Mouse (Mus musculus): Measurements from ENCODE around the gene Olfr1420. TPM values are rescaled to one million over a fixed set of nuclear protein-coding genes. Genes with fewer than 3 reads are reported as not detected.
"Not testable (repeated sequence)": the region's sequence is repeated elsewhere in the genome, so short reads cannot be mapped to it uniquely, and the experiment has no call there.

Olfr1420 gene
- polyA plus RNA-seq, 1 experiment from 2014 or later, result 0.37 TPM

- H3K4me1 ChIP-seq, result peaks cover 16% of the 10 kb centered on the region
- peak within 1 kb of the TSS; percentile 84 for H3K4me3 ChIP-seq
- H3K27me3 ChIP-seq, result no peaks in the 10 kb centered on the region
- H3K27ac ChIP-seq, result peak within 1 kb of the TSS; percentile 93
- H3K9ac ChIP-seq, result peak within 1 kb of the TSS; percentile 91
- peak within 1 kb of the TSS; percentile 84 for H3K4me2 ChIP-seq
- H3K36me3 ChIP-seq, result peaks cover 13% of the 10 kb centered on the region
- ATAC-seq (ENCODE audit: insufficient number of reproducible peaks, insufficient read depth, low FRiP score, low TSS enrichment, low read depth), result peak; percentile 97
- no peaks in the 10 kb centered on the region for H3K9me3 ChIP-seq
- under 1% methylated on average over 23 of the region's 53 CpGs for WGBS
Measured at GRCm38 (mm10) chr19:11912037-11912532, 25.7 kb downstream of the Olfr1420 start, which contains the start of gene Patl1. Gene Patl1 (plus strand): TSS chr19:11912399.

- Histone ChIP-seq H3K36me3 (peaks cover 13% of the 10 kb centered on the region), H3K4me1 (peaks cover 16% of the 10 kb centered on the region), H3K4me3 (peak overlapping the region; percentile 84), H3K9me3 (no peaks in the 10 kb centered on the region), H3K9ac (peak overlapping the region; percentile 91), H3K4me2 (peak overlapping the region; percentile 84), H3K27me3 (no peaks in the 10 kb centered on the region), H3K27ac (peak overlapping the region; percentile 93)
- under 1% methylated on average over 53 of the region's 54 CpGs for WGBS
- ATAC-seq (ENCODE audit: insufficient number of reproducible peaks, insufficient read depth, low FRiP score, low TSS enrichment, low read depth), result peak; percentile 71
Measured at GRCm38 (mm10) chr19:11912533-11913121, 26.3 kb downstream of the Olfr1420 start.

- H3K4me2 ChIP-seq, result no peak overlapping the region
- H3K4me3 ChIP-seq, result no peak overlapping the region
- H3K4me1 ChIP-seq, result peaks cover 16% of the 10 kb centered on the region
- no peak for ATAC-seq (ENCODE audit: insufficient number of reproducible peaks, insufficient read depth, low FRiP score, low TSS enrichment, low read depth)
- no peak overlapping the region for H3K27ac ChIP-seq
- H3K27me3 ChIP-seq, result no peaks in the 10 kb centered on the region
- H3K9me3 ChIP-seq, result no peaks in the 10 kb centered on the region
- H3K36me3 ChIP-seq, result peaks cover 23% of the 10 kb centered on the region
- WGBS, result 34% methylated on average over 2 of the region's 2 CpGs
- no peak overlapping the region for H3K9ac ChIP-seq
Measured at GRCm38 (mm10) chr19:11915804-11916203, 29.4 kb downstream of the Olfr1420 start.

GRCm38 (mm10) chr19:11922068-11922467 lies 35.7 kb downstream of the Olfr1420 start:
- Histone ChIP-seq H3K4me2 (no peak overlapping the region), H3K9ac (no peak overlapping the region), H3K4me1 (no peaks in the 10 kb centered on the region), H3K27ac (no peak overlapping the region), H3K27me3 (no peaks in the 10 kb centered on the region), H3K4me3 (no peak overlapping the region), H3K9me3 (no peaks in the 10 kb centered on the region), H3K36me3 (peaks cover 60% of the 10 kb centered on the region)
- ATAC-seq (ENCODE audit: insufficient number of reproducible peaks, insufficient read depth, low FRiP score, low TSS enrichment, low read depth), result no peak
- 86% methylated on average over 1 of the region's 1 CpGs for WGBS

- ATAC-seq (ENCODE audit: insufficient number of reproducible peaks, insufficient read depth, low FRiP score, low TSS enrichment, low read depth); H3K4me3 ChIP-seq; H3K27ac ChIP-seq; H3K4me1 ChIP-seq; H3K9ac ChIP-seq; H3K27me3 ChIP-seq; H3K4me2 ChIP-seq; H3K9me3 ChIP-seq: not testable (repeated sequence)
- peaks cover 65% of the 10 kb centered on the region for H3K36me3 ChIP-seq
- WGBS, result 95% methylated on average over 2 of the region's 2 CpGs
Measured at GRCm38 (mm10) chr19:11922515-11922914, 36.1 kb downstream of the Olfr1420 start.

GRCm38 (mm10) chr19:11926380-11926779 lies 40.0 kb downstream of the Olfr1420 start:
- H3K27me3 ChIP-seq, result no peaks in the 10 kb centered on the region
- H3K4me1 ChIP-seq, result no peaks in the 10 kb centered on the region
- H3K9me3 ChIP-seq, result no peaks in the 10 kb centered on the region
- 89% methylated on average over 2 of the region's 2 CpGs for WGBS
- no peak overlapping the region for H3K4me3 ChIP-seq
- no peak overlapping the region for H3K4me2 ChIP-seq
- ATAC-seq (ENCODE audit: insufficient number of reproducible peaks, insufficient read depth, low FRiP score, low TSS enrichment, low read depth), result no peak
- no peak overlapping the region for H3K9ac ChIP-seq
- no peak overlapping the region for H3K27ac ChIP-seq
- peaks cover 83% of the 10 kb centered on the region for H3K36me3 ChIP-seq

GRCm38 (mm10) chr19:11928025-11928748 lies 41.8 kb downstream of the Olfr1420 start:
- WGBS, result 92% methylated on average over 4 of the region's 4 CpGs
- Histone ChIP-seq H3K4me2 (no peak overlapping the region), H3K27ac (no peak overlapping the region), H3K27me3 (no peaks in the 10 kb centered on the region), H3K9me3 (no peaks in the 10 kb centered on the region), H3K36me3 (peaks cover 84% of the 10 kb centered on the region), H3K9ac (no peak overlapping the region), H3K4me3 (no peak overlapping the region), H3K4me1 (no peaks in the 10 kb centered on the region)
- ATAC-seq (ENCODE audit: insufficient number of reproducible peaks, insufficient read depth, low FRiP score, low TSS enrichment, low read depth), result no peak

- peaks cover 38% of the 10 kb centered on the region for H3K36me3 ChIP-seq
- not testable (repeated sequence) for H3K4me1 ChIP-seq; ATAC-seq (ENCODE audit: insufficient number of reproducible peaks, insufficient read depth, low FRiP score, low TSS enrichment, low read depth); H3K4me2 ChIP-seq; H3K27me3 ChIP-seq; H3K27ac ChIP-seq; H3K4me3 ChIP-seq; H3K9ac ChIP-seq; H3K9me3 ChIP-seq
- 94% methylated on average over 9 of the region's 9 CpGs for WGBS
Measured at GRCm38 (mm10) chr19:11946460-11946859, 60.1 kb downstream of the Olfr1420 start.

Small RNA genes within 50 kb of the gene (microRNA-seq; reads per million reads assigned to microRNA genes)
- 2.0 reads per million, percentile 4 among the genes with 10 or more reads in this experiment for gene Mir6994

Other genes starting within 250 kb of the Olfr1420 start
- 0.28 TPM in 1 of 2 replicates, not detected in the other for gene Ms4a3, start 245.7 kb upstream of the Olfr1420 start, polyA plus RNA-seq (2015; fragmentation: Nextera tagmentation; extraction: Ambion mirVana)
- gene Oosp2, start 226.0 kb upstream of the Olfr1420 start, polyA plus RNA-seq (2015; fragmentation: Nextera tagmentation; extraction: Ambion mirVana), result not detected in 2 replicates
- not detected in 2 replicates for gene Oosp1, start 195.4 kb upstream of the Olfr1420 start, polyA plus RNA-seq (2015; fragmentation: Nextera tagmentation; extraction: Ambion mirVana)
- gene Oosp3, start 189.5 kb upstream of the Olfr1420 start, polyA plus RNA-seq (2015; fragmentation: Nextera tagmentation; extraction: Ambion mirVana), result not detected in 2 replicates
- gene Gif, start 139.0 kb upstream of the Olfr1420 start, polyA plus RNA-seq (2015; fragmentation: Nextera tagmentation; extraction: Ambion mirVana), result not detected in 2 replicates
- 45.9 and 49.4 TPM in 2 replicates for gene Mrpl16, start 116.2 kb upstream of the Olfr1420 start, polyA plus RNA-seq (2015; fragmentation: Nextera tagmentation; extraction: Ambion mirVana)
- gene Stx3, start 67.2 kb upstream of the Olfr1420 start, polyA plus RNA-seq (2015; fragmentation: Nextera tagmentation; extraction: Ambion mirVana), result 9.2 and 11.2 TPM in 2 replicates
- not detected in 2 replicates for gene Olfr1417, start 47.3 kb upstream of the Olfr1420 start, polyA plus RNA-seq (2015; fragmentation: Nextera tagmentation; extraction: Ambion mirVana)
- gene Olfr1418, start 25.5 kb upstream of the Olfr1420 start, polyA plus RNA-seq (2015; fragmentation: Nextera tagmentation; extraction: Ambion mirVana), result not detected in 2 replicates
- not detected in 2 replicates for gene Olfr1419, start 11.5 kb upstream of the Olfr1420 start, polyA plus RNA-seq (2015; fragmentation: Nextera tagmentation; extraction: Ambion mirVana)
- 18.9 and 20.5 TPM in 2 replicates for gene Patl1, start 25.8 kb downstream of the Olfr1420 start, polyA plus RNA-seq (2015; fragmentation: Nextera tagmentation; extraction: Ambion mirVana)
- gene Osbp, start 79.4 kb downstream of the Olfr1420 start, polyA plus RNA-seq (2015; fragmentation: Nextera tagmentation; extraction: Ambion mirVana), result 5.0 and 7.0 TPM in 2 replicates
- not detected in 2 replicates for gene Olfr1423, start 154.8 kb downstream of the Olfr1420 start, polyA plus RNA-seq (2015; fragmentation: Nextera tagmentation; extraction: Ambion mirVana)
- gene Olfr1424, start 176.1 kb downstream of the Olfr1420 start, polyA plus RNA-seq (2015; fragmentation: Nextera tagmentation; extraction: Ambion mirVana), result not detected in 2 replicates
- not detected in 2 replicates for gene Olfr1425, start 191.2 kb downstream of the Olfr1420 start, polyA plus RNA-seq (2015; fragmentation: Nextera tagmentation; extraction: Ambion mirVana)
- gene Olfr1426, start 205.4 kb downstream of the Olfr1420 start, polyA plus RNA-seq (2015; fragmentation: Nextera tagmentation; extraction: Ambion mirVana), result not detected in 2 replicates
- not detected in 2 replicates for gene Olfr1427, start 216.8 kb downstream of the Olfr1420 start, polyA plus RNA-seq (2015; fragmentation: Nextera tagmentation; extraction: Ambion mirVana)
- gene Olfr1428, start 229.3 kb downstream of the Olfr1420 start, polyA plus RNA-seq (2015; fragmentation: Nextera tagmentation; extraction: Ambion mirVana), result not detected in 2 replicates
- not detected in 2 replicates for gene Olfr76, start 236.6 kb downstream of the Olfr1420 start, polyA plus RNA-seq (2015; fragmentation: Nextera tagmentation; extraction: Ambion mirVana)